Mouse (Mus musculus): ENCODE measurements around the gene D11Wsu47e.

DNA sequence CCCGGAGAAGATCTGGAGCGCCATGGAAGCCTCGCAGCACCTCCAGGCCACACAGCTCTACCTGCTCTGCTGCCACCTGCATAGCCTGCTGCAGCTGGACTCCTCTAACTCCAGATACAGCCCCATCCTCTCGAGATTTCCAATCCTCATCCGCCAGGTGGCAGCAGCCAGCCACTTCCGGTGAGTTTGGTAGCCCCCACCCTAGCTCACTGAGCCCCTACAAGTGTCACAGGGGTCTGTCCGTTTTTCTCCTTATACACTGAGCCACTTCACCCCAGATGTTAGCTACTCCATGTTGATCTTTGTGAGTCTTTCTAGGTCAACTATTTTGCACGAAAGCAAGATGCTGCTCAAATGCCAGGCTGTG lies 32.3 kb upstream of the D11Wsu47e start:
- TF ChIP-seq CTCF (IDR thresholded peaks at IDR 0.05; ENCODE audit: low read depth, low read length) = no peak
- no peak for TF ChIP-seq POLR2A (IDR thresholded peaks at IDR 0.05; ENCODE audit: borderline replicate concordance, low read depth, low read length)
